Mouse (Mus musculus): ENCODE measurements around the gene Ell3. TPM values are rescaled to one million over a fixed set of nuclear protein-coding genes. Genes with fewer than 3 reads are reported as not detected.
"Not testable (repeated sequence)": the region's sequence is repeated elsewhere in the genome, so short reads cannot be mapped to it uniquely, and the experiment has no call there.

Gene Ell3
- 1.4 and 1.6 TPM in 2 replicates for polyA plus RNA-seq (2016; fragmentation: Nextera tagmentation; extraction: Ambion mirVana)

GRCm38 (mm10) chr2:121444178-121444577 is at the start of gene Ell3:
Gene Ell3, minus strand, starts transcription at chr2:121444278.
- Histone ChIP-seq H3K9ac (0 out of 2 replicates have a peak within 1 kb of the TSS, but pooled peaks have one; percentile 69), H3K36me3 (peaks cover 6% of the 10 kb centered on the region), H3K27ac (no peak within 1 kb of the TSS), H3K4me1 (peaks cover 36% of the 10 kb centered on the region), H3K27me3 (replicated peaks) (peaks cover 37% of the 10 kb centered on the region), H3K4me3 (peak within 1 kb of the TSS; percentile 60), H3K9me3 (replicated peaks) (no peaks in the 10 kb centered on the region), H3K4me2 (peak within 1 kb of the TSS; percentile 93)
- 78% methylated on average over 1 of the region's 1 CpGs for WGBS (ENCODE audit: insufficient replicate concordance)
- no peak for ATAC-seq

GRCm38 (mm10) chr2:121484403-121484802 is 40.3 kb upstream of the Ell3 start:
- not testable (repeated sequence) for H3K4me3 ChIP-seq; H3K36me3 ChIP-seq; ATAC-seq; H3K4me1 ChIP-seq; H3K9me3 ChIP-seq (replicated peaks); H3K9ac ChIP-seq; H3K4me2 ChIP-seq; H3K27ac ChIP-seq
- WGBS (ENCODE audit: insufficient replicate concordance), result 59% methylated on average over 2 of the region's 2 CpGs
- H3K27me3 ChIP-seq (replicated peaks), result peaks cover 11% of the 10 kb centered on the region

GRCm38 (mm10) chr2:121483576-121483975 is 39.5 kb upstream of the Ell3 start:
- ATAC-seq, result no peak
- 73% methylated on average over 8 of the region's 8 CpGs for WGBS (ENCODE audit: insufficient replicate concordance)
- H3K4me3 ChIP-seq, result no peak overlapping the region

GRCm38 (mm10) chr2:121480916-121481315 is 36.8 kb upstream of the Ell3 start:
- not testable (repeated sequence) for H3K9ac ChIP-seq; H3K27ac ChIP-seq; H3K36me3 ChIP-seq; H3K4me1 ChIP-seq; H3K4me2 ChIP-seq; ATAC-seq; H3K9me3 ChIP-seq (replicated peaks); H3K4me3 ChIP-seq
- H3K27me3 ChIP-seq (replicated peaks), result peaks cover 11% of the 10 kb centered on the region
- WGBS (ENCODE audit: insufficient replicate concordance), result 73% methylated on average over 13 of the region's 13 CpGs

More at GRCm38 (mm10) chr2:121483576-121483975, 39.5 kb upstream of the Ell3 start:
- peaks cover 11% of the 10 kb centered on the region for H3K27me3 ChIP-seq (replicated peaks)
- no peaks in the 10 kb centered on the region for H3K4me1 ChIP-seq
- no peaks in the 10 kb centered on the region for H3K9me3 ChIP-seq (replicated peaks)
- H3K27ac ChIP-seq, result no peak overlapping the region
- H3K4me2 ChIP-seq, result no peak overlapping the region
- no peak overlapping the region for H3K9ac ChIP-seq
- H3K36me3 ChIP-seq, result no peaks in the 10 kb centered on the region

- 33% methylated on average over 3 of the region's 3 CpGs for WGBS (ENCODE audit: insufficient replicate concordance)
- Histone ChIP-seq H3K36me3 (peaks cover 7% of the 10 kb centered on the region), H3K4me3 (no peak overlapping the region), H3K9me3 (replicated peaks) (no peaks in the 10 kb centered on the region), H3K27ac (no peak overlapping the region), H3K9ac (no peak overlapping the region), H3K27me3 (replicated peaks) (peaks cover 11% of the 10 kb centered on the region), H3K4me1 (no peaks in the 10 kb centered on the region), H3K4me2 (no peak overlapping the region)
- ATAC-seq, result 0 out of 2 replicates have a peak, but pooled peaks have one; percentile 30
Measured at GRCm38 (mm10) chr2:121480498-121480897, 36.4 kb upstream of the Ell3 start.

GRCm38 (mm10) chr2:121477491-121478266 is 33.6 kb upstream of the Ell3 start:
- Histone ChIP-seq H3K27me3 (replicated peaks) (peaks cover 3% of the 10 kb centered on the region), H3K4me3 (no peak overlapping the region), H3K4me1 (peaks cover 11% of the 10 kb centered on the region; the same call in 1 of the 2 replicates), H3K4me2 (no peak overlapping the region), H3K27ac (no peak overlapping the region), H3K9ac (no peak overlapping the region), H3K36me3 (peaks cover 7% of the 10 kb centered on the region), H3K9me3 (replicated peaks) (no peaks in the 10 kb centered on the region)
- no peak for ATAC-seq
- WGBS (ENCODE audit: insufficient replicate concordance), result 63% methylated on average over 3 of the region's 3 CpGs

- Histone ChIP-seq H3K36me3 (peaks cover 14% of the 10 kb centered on the region), H3K4me1 (peaks cover 13% of the 10 kb centered on the region; the same call in 1 of the 2 replicates)
- ATAC-seq; H3K27ac ChIP-seq; H3K9ac ChIP-seq; H3K9me3 ChIP-seq (replicated peaks); H3K4me3 ChIP-seq; H3K4me2 ChIP-seq; H3K27me3 ChIP-seq (replicated peaks): not testable (repeated sequence)
- 88% methylated on average over 2 of the region's 2 CpGs for WGBS (ENCODE audit: insufficient replicate concordance)
Measured at GRCm38 (mm10) chr2:121475306-121475705, 31.2 kb upstream of the Ell3 start.

- Histone ChIP-seq H3K36me3 (peaks cover 15% of the 10 kb centered on the region), H3K27ac (peak overlapping the region; percentile 80)
- ATAC-seq, result peak; percentile 50
Measured at GRCm38 (mm10) chr2:121474180-121474535, 30.1 kb upstream of the Ell3 start.

GRCm38 (mm10) chr2:121473301-121474179 is 29.5 kb upstream of the Ell3 start, which contains the start of gene Mfap1b:
Gene Mfap1b, minus strand, starts transcription at chr2:121474067.
- peak within 1 kb of the TSS; percentile 74 for H3K4me3 ChIP-seq
- peak; percentile 95 for ATAC-seq
- H3K4me1 ChIP-seq, result peaks cover 13% of the 10 kb centered on the region; the same call in 1 of the 2 replicates
- 3% methylated on average over 41 of the region's 41 CpGs for whole genome bisulfite sequencing (ENCODE audit: insufficient replicate concordance)
- not testable (repeated sequence) for H3K27me3 ChIP-seq (replicated peaks); H3K9me3 ChIP-seq (replicated peaks)
- peak within 1 kb of the TSS; percentile 79 for H3K4me2 ChIP-seq
- peak within 1 kb of the TSS; percentile 80 for H3K27ac ChIP-seq
- H3K9ac ChIP-seq, result peak within 1 kb of the TSS; percentile 78
- peaks cover 15% of the 10 kb centered on the region for H3K36me3 ChIP-seq

More at GRCm38 (mm10) chr2:121474180-121474535, 30.1 kb upstream of the Ell3 start:
- Histone ChIP-seq H3K9ac (peak overlapping the region; percentile 78), H3K4me1 (peaks cover 13% of the 10 kb centered on the region; the same call in 1 of the 2 replicates), H3K4me3 (peak overlapping the region; percentile 74), H3K9me3 (replicated peaks) (no peaks in the 10 kb centered on the region), H3K4me2 (peak overlapping the region; percentile 79), H3K27me3 (replicated peaks) (no peaks in the 10 kb centered on the region)
- 17% methylated on average over 8 of the region's 8 CpGs for WGBS (ENCODE audit: insufficient replicate concordance)

GRCm38 (mm10) chr2:121472783-121473182 is 28.7 kb upstream of the Ell3 start:
- H3K36me3 ChIP-seq, result peaks cover 18% of the 10 kb centered on the region
- not testable (repeated sequence) for H3K9me3 ChIP-seq (replicated peaks); ATAC-seq; H3K9ac ChIP-seq; H3K27ac ChIP-seq; H3K27me3 ChIP-seq (replicated peaks)
- H3K4me1 ChIP-seq, result peaks cover 13% of the 10 kb centered on the region; the same call in 1 of the 2 replicates
- WGBS (ENCODE audit: insufficient replicate concordance), result 90% methylated on average over 3 of the region's 3 CpGs
- H3K4me2 ChIP-seq, result peak overlapping the region; percentile 79
- H3K4me3 ChIP-seq, result peak overlapping the region; percentile 74

GRCm38 (mm10) chr2:121468982-121469381 is 24.9 kb upstream of the Ell3 start:
- ATAC-seq, result not testable (repeated sequence)

More at GRCm38 (mm10) chr2:121468982-121469381, 24.9 kb upstream of the Ell3 start:
- 73% methylated on average over 4 of the region's 6 CpGs for WGBS (ENCODE audit: insufficient replicate concordance)
- not testable (repeated sequence) for H3K9ac ChIP-seq; H3K9me3 ChIP-seq (replicated peaks); H3K4me3 ChIP-seq; H3K27ac ChIP-seq; H3K4me2 ChIP-seq; H3K27me3 ChIP-seq (replicated peaks); H3K4me1 ChIP-seq
- peaks cover 11% of the 10 kb centered on the region for H3K36me3 ChIP-seq
